Mouse (Mus musculus) heart, postnatal 14 days (tissue): ENCODE data around the gene Mybph. TPM values are rescaled to one million over a fixed set of nuclear protein-coding genes. Genes with fewer than 3 reads are reported as not detected.
"Not testable (repeated sequence)": the region's sequence is repeated elsewhere in the genome, so short reads cannot be mapped to it uniquely, and the experiment has no call there.

Experiments
- DNase-seq, 2 experiments: peaks; one replicate each; pipeline ENCODE4 v3.0.0; 2021 to 2022
- intact Hi-C: fragments of 180-260 bp; cut with DNase I; formaldehyde crosslinking; loops from one replicate; pipeline ENCODE4 v1.15.1; 2025
- total RNA-seq, 2 experiments: library from RNA; stranded (reverse); gene quantifications; 2 replicates each; pipeline ENCODE4 v1.2.3; 2021

Mybph gene
- total RNA-seq, 2 experiments from 2014 or later, result not detected

- intact Hi-C loops, result loop anchor here (2.0 kb wide), 1 partner anchor 78 kb away; no protein-coding TSS in a partner anchor
- no peak for DNase-seq
These were observed 51.9 kb downstream of the Mybph start for GRCm38 (mm10) chr1:134245004-134245717.

GRCm38 (mm10) chr1:134246590-134246989, 53.3 kb downstream of the Mybph start:
- peak in 1 of 2 experiments; percentile 63 for DNase-seq
- intact Hi-C loops, result no loop called here

GRCm38 (mm10) chr1:134249681-134250080, 56.4 kb downstream of the Mybph start:
- intact Hi-C loops, result not testable (repeated sequence)

More at GRCm38 (mm10) chr1:134249681-134250080, 56.4 kb downstream of the Mybph start:
- DNase-seq, result not testable (repeated sequence)

Other genes with a start within 250 kb of the Mybph start
- gene Fmod, start 156.2 kb upstream of the Mybph start, total RNA-seq, result 10 to 100 TPM; 13.5 to 17.4 TPM
- 10 to 100 TPM; 37.3 to 47.7 TPM for gene Btg2, start 114.3 kb upstream of the Mybph start, total RNA-seq
- not detected for gene Chit1, start 82.2 kb upstream of the Mybph start, total RNA-seq
- gene Chil1, start 11.3 kb upstream of the Mybph start, total RNA-seq, result under 1 TPM; 0.62 to 0.71 TPM
- 10 to 100 TPM; 20.3 to 23.0 TPM for gene Adora1, start 42.0 kb downstream of the Mybph start, total RNA-seq
- gene Myog, start 96.5 kb downstream of the Mybph start, total RNA-seq, result not detected
- 1 to 10 TPM; 2.8 to 3.5 TPM for gene Ppfia4, start 139.5 kb downstream of the Mybph start, total RNA-seq
- 10 to 100 TPM; 22.6 to 22.8 TPM for gene Tmem183a, start 168.5 kb downstream of the Mybph start, total RNA-seq
- not detected for gene 4933406M09Rik, start 192.5 kb downstream of the Mybph start, total RNA-seq
- 10 to 100 TPM; 26.0 to 28.4 TPM for gene Cyb5r1, start 212.1 kb downstream of the Mybph start, total RNA-seq
- 100 to 1,000 TPM; 137 to 142 TPM for gene Adipor1, start 221.9 kb downstream of the Mybph start, total RNA-seq